9 mouse cellular contexts compared by ENCODE assay signal in the genomic region with DNA sequence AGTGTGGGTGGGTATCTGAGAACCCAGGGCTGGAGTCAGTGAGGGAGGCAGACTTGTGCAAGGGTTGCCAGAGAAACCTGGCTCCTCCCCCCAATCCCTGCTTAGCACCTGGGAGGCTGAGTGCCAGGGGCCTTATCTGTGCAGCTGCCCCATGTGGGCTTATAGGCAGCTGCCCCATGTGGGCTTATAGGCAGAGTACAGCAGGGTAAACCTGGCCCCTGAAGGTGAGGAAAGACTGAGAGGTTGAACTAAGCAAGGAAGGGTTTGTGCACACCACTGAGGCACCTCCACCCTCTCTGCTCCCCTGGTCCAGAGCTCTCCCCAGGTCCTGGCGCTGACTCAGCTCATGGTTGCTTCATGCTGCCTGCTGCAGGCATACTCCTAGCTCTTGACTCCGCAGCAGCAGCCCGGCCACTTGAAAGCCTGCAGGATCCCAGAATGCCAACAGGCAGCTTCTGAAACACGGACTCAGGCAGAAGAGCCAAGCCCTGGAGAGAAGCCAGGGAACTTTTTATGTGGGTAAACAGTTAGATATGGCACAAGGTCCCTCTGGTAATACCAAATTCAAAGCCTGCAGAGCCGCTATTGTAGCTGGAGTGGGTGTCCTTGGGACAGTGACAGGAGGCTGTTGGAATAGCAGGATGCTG. TPM values are rescaled to one million over a fixed set of nuclear protein-coding genes. Genes with fewer than 3 reads are reported as not detected.
A peak's percentile ranks its signal among the peaks of the same experiment; 100 is the strongest.
DNase-seq lines count a peak whose midpoint lies in the region; ATAC-seq lines count a peak whose summit lies in the region.
"Had no signal": no experiment of that assay in that cellular context is flagged by ENCODE, and none has a peak within 500 bp of the region (broad histone marks: within the 10 kb centered on the region; RNA-seq: fewer than 3 reads in every experiment).

No protein-coding gene starts in this region.

- peak overlapping the region; percentile 92; the same call in 1 of the 2 replicates for H3K27ac ChIP-seq in midbrain, embryonic 14.5 days (replicated peaks; ENCODE audit: low read depth, low read length)

- ATAC-seq in midbrain, embryonic 14.5 days (ENCODE audit: low FRiP score, low TSS enrichment), result no peak

- no peaks in the 10 kb centered on the region for H3K9me3 ChIP-seq in midbrain, embryonic 14.5 days (ENCODE audit: control insufficient read depth, low read length)

- WGBS in midbrain, embryonic 14.5 days, result 49% methylated on average over 5 of the region's 5 CpGs

- H3K9ac ChIP-seq in midbrain, embryonic 14.5 days (replicated peaks; ENCODE audit: low read length), result no peak overlapping the region

- no peak overlapping the region for H3K4me2 ChIP-seq in midbrain, embryonic 14.5 days (ENCODE audit: low read length)

- peaks cover 43% of the 10 kb centered on the region for H3K4me1 ChIP-seq in midbrain, embryonic 14.5 days (ENCODE audit: control insufficient read depth, insufficient read depth, low read length)

- H3K4me3 ChIP-seq in midbrain, embryonic 14.5 days (replicated peaks; ENCODE audit: low read depth, low read length), result no peak overlapping the region

- H3K27me3 ChIP-seq in midbrain, embryonic 14.5 days (ENCODE audit: control insufficient read depth, insufficient read depth, low read length), result no peaks in the 10 kb centered on the region

- DNase-seq in left cerebral cortex, adult 8-10 months (ENCODE audit: low spot score in 2 of 2), result peak; percentile 14 to 38
- no peak for DNase-seq in left cerebral cortex, adult 11 months (ENCODE audit: low spot score)
- peak; percentile 73 for DNase-seq in cerebellum, adult 11-12 months
- peak; percentile 42 for DNase-seq in heart, postnatal 4 days
- DNase-seq in midbrain, embryonic 14.5 days, result peak; percentile 35
- no peak for DNase-seq in Muller cell, postnatal 12 days (ENCODE audit: inconsistent ontology term)
- no peak for DNase-seq in kidney, adult 9 months
- no peak for DNase-seq in right cerebral cortex, postnatal 36 days (ENCODE audit: low spot score in 2 of 2)

- H3K36me3 ChIP-seq in midbrain, embryonic 14.5 days (ENCODE audit: control insufficient read depth, insufficient read depth, low read length), result no peaks in the 10 kb centered on the region

RNA-seq across cellular contexts. Expression of gene Ccdc187, which starts 5.9 kb away (rescaled TPM):
- total RNA-seq in left cerebral cortex, adult 8-10 months (2022), result 1 to 10 TPM; 6.0 to 6.7 (median 6.4) TPM
- under 1 TPM; 0.81 to 0.92 TPM for total RNA-seq in heart, postnatal 4 days (2021)
- polyA plus RNA-seq in midbrain, embryonic 14.5 days (2014; fragmentation: Nextera tagmentation; extraction: Ambion mirVana), result 0.11 and 0.20 TPM in 2 replicates
- total RNA-seq: hematopoietic stem cell, adult 5-6 weeks had no signal

RNA-seq across cellular contexts. Expression of gene Gpsm1, which starts 15.0 kb away (rescaled TPM):
- total RNA-seq in left cerebral cortex, adult 8-10 months (2022), result 10 to 100 TPM; 58.9 to 66.8 (median 60.5) TPM
- 100 to 1,000 TPM; 142 to 153 TPM for total RNA-seq in heart, postnatal 4 days (2021)
- polyA plus RNA-seq in midbrain, embryonic 14.5 days (2014; fragmentation: Nextera tagmentation; extraction: Ambion mirVana), result 99.4 and 121 TPM in 2 replicates

RNA-seq across cellular contexts. Expression of gene Dnlz, which starts 51.6 kb away (rescaled TPM):
- 10 to 100 TPM; 24.5 to 27.8 (median 26.1) TPM for total RNA-seq in left cerebral cortex, adult 8-10 months (2022)
- total RNA-seq in heart, postnatal 4 days (2021), result 10 to 100 TPM; 16.1 to 16.6 TPM
- polyA plus RNA-seq in midbrain, embryonic 14.5 days (2014; fragmentation: Nextera tagmentation; extraction: Ambion mirVana), result 27.9 and 28.1 TPM in 2 replicates

Comparison
In these comparisons a context has a peak if more than half of its experiments do, and no peak if none do; other contexts are left out.
1. DNase-seq: peak in left cerebral cortex, adult 8-10 months (2 of 2), cerebellum, adult 11-12 months (single experiment), heart, postnatal 4 days (single experiment) and midbrain, embryonic 14.5 days (single experiment); none in left cerebral cortex, adult 11 months (single experiment), Muller cell, postnatal 12 days (single experiment), kidney, adult 9 months (single experiment) and right cerebral cortex, postnatal 36 days (0 of 2).